Mouse (Mus musculus): ENCODE data around the gene Rtn4ip1.

DNA sequence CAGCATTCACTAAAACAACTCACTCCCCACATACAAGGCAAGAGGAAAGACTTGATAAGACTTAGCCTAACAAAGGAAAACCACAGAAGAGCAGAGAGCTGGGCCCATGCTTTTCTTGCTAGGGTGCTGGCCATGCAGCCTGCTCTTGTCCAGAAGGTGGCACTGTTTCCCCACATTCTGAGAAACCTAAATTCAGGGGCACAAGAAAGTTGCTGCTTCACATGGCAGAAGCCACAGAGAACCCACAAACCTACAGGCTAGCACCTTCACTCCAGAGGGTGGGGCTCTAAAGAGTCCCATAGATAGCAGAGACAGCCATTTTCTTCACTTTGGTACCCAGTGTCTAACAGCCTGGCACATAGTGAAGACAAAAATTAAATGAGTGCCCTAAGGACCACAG is 52.3 kb downstream of the Rtn4ip1 start:
- peak; percentile 84; the same call in 1 of the 2 replicates for TF ChIP-seq CTCF (IDR thresholded peaks at IDR 0.05; ENCODE audit: extremely low read depth, insufficient read depth, insufficient read length, insufficient replicate concordance)
- no peak for TF ChIP-seq POLR2A (IDR thresholded peaks at IDR 0.05; ENCODE audit: low read depth, low read length)
